Mouse (Mus musculus) gastrocnemius, adult 18-20 months (tissue): Measurements from ENCODE around the gene Gstp2. TPM values are rescaled to one million over a fixed set of nuclear protein-coding genes. Genes with fewer than 3 reads are reported as not detected.
"Not testable (repeated sequence)": the region's sequence is repeated elsewhere in the genome, so short reads cannot be mapped to it uniquely, and the experiment has no call there.

Experiments
- DNase-seq: peaks from one replicate; pipeline ENCODE4 v3.0.0; 2021; ENCODE audit warnings: low spot score
- total RNA-seq, 2 experiments: library from RNA; stranded (reverse); gene quantifications; 2 replicates each; pipeline ENCODE4 v1.2.3; 2021

Gene Gstp2
- total RNA-seq, 2 experiments from 2014 or later = 206 to 226 TPM

- no peak for DNase-seq
Observed at GRCm38 (mm10) chr19:4051016-4051415, 5.2 kb upstream of the Gstp2 start.

- not testable (repeated sequence) for DNase-seq
Observed at GRCm38 (mm10) chr19:4049069-4049468, 3.2 kb upstream of the Gstp2 start.

GRCm38 (mm10) chr19:4047859-4048258 lies 2.0 kb upstream of the Gstp2 start:
- DNase-seq = peak; percentile 79

- no peak for DNase-seq
Observed at GRCm38 (mm10) chr19:4046866-4047254, 1.0 kb upstream of the Gstp2 start.

GRCm38 (mm10) chr19:4044109-4044508 lies 1.7 kb downstream of the Gstp2 start:
- DNase-seq = not testable (repeated sequence)

GRCm38 (mm10) chr19:4042124-4042523 lies 3.7 kb downstream of the Gstp2 start:
- DNase-seq = peak; percentile 70

GRCm38 (mm10) chr19:4041500-4041899 lies 4.3 kb downstream of the Gstp2 start:
- DNase-seq = not testable (repeated sequence)

GRCm38 (mm10) chr19:4040941-4041340 lies 4.9 kb downstream of the Gstp2 start:
- not testable (repeated sequence) for DNase-seq

GRCm38 (mm10) chr19:4037788-4038232 lies 8.0 kb downstream of the Gstp2 start, which contains the start of gene Gstp1:
TSS of gene Gstp1 (minus strand) at chr19:4037985.
- DNase-seq = peak; percentile 92

GRCm38 (mm10) chr19:4037154-4037787 lies 8.6 kb downstream of the Gstp2 start:
- not testable (repeated sequence) for DNase-seq

- no peak for DNase-seq
Observed at GRCm38 (mm10) chr19:4036327-4037045, 9.3 kb downstream of the Gstp2 start.

- DNase-seq = no peak
Observed at GRCm38 (mm10) chr19:4033742-4034141, 12.1 kb downstream of the Gstp2 start.

- DNase-seq = no peak
Observed at GRCm38 (mm10) chr19:4033298-4033697, 12.5 kb downstream of the Gstp2 start.

GRCm38 (mm10) chr19:4032668-4033067 lies 13.2 kb downstream of the Gstp2 start:
- DNase-seq = no peak

- DNase-seq = no peak
Observed at GRCm38 (mm10) chr19:4027576-4027975, 18.2 kb downstream of the Gstp2 start.

- DNase-seq = no peak
Observed at GRCm38 (mm10) chr19:4023185-4023584, 22.6 kb downstream of the Gstp2 start.

GRCm38 (mm10) chr19:4018743-4019583 lies 26.9 kb downstream of the Gstp2 start:
- peak; percentile 92 for DNase-seq

GRCm38 (mm10) chr19:4017921-4018587 lies 27.8 kb downstream of the Gstp2 start:
- no peak for DNase-seq

- no peak for DNase-seq
Observed at GRCm38 (mm10) chr19:4015635-4016034, 30.2 kb downstream of the Gstp2 start.

GRCm38 (mm10) chr19:4014802-4015201 lies 31.0 kb downstream of the Gstp2 start:
- no peak for DNase-seq

- DNase-seq = no peak
Observed at GRCm38 (mm10) chr19:4013066-4013465, 32.8 kb downstream of the Gstp2 start.
